Mouse (Mus musculus) heart, embryonic 16.5 days (tissue): ENCODE data around the gene Tpo. TPM values are rescaled to one million over a fixed set of nuclear protein-coding genes. Genes with fewer than 3 reads are reported as not detected.
A peak's percentile ranks its signal among the peaks of the same experiment; 100 is the strongest.

ENCODE experiments used
- ATAC-seq: fragments of 200-750 bp; cut with Nextera tagmentation; replicated peaks from 2 replicates; pipeline ENCODE4 v1.8.0; 2017; ENCODE audit warnings: moderate number of reproducible peaks; ENCODE audit not compliant: insufficient read depth, low FRiP score; ENCODE audit errors: extremely low read depth
- H3K27ac ChIP-seq: fragments of 300-500 bp; sonication (generic); 2 replicates; pipeline ENCODE4 v1.5.1; 2014; ENCODE audit warnings: mild to moderate bottlenecking, low read length, control low read depth, moderate library complexity
- H3K27me3 ChIP-seq: fragments of 300-500 bp; sonication (generic); 2 replicates; pipeline ENCODE4 v1.6.1; 2014; ENCODE audit warnings: low read length, mixed read lengths; ENCODE audit not compliant: control insufficient read depth, insufficient read depth
- H3K36me3 ChIP-seq: fragments of 300-500 bp; sonication (generic); 2 replicates; pipeline ENCODE4 v1.6.1; 2014; ENCODE audit not compliant: control insufficient read depth, insufficient read depth
- H3K4me1 ChIP-seq: fragments of 300-500 bp; sonication (generic); 2 replicates; pipeline ENCODE4 v1.6.1; 2014; ENCODE audit warnings: low read length, mixed read lengths; ENCODE audit not compliant: control insufficient read depth, insufficient read depth
- H3K4me2 ChIP-seq: fragments of 300-500 bp; sonication (generic); 2 replicates; pipeline ENCODE4 v1.6.1; 2014; ENCODE audit warnings: low read depth, mild to moderate bottlenecking, control low read depth, low read length
- H3K4me3 ChIP-seq: fragments of 300-500 bp; sonication (generic); 2 replicates; pipeline ENCODE4 v1.5.1; 2014; ENCODE audit warnings: mild to moderate bottlenecking, control low read depth, low read length
- H3K9ac ChIP-seq: fragments of 300-500 bp; sonication (generic); 2 replicates; pipeline ENCODE4 v1.6.1; 2014; ENCODE audit warnings: low read length, control low read depth
- H3K9me3 ChIP-seq: fragments of 300-500 bp; sonication (generic); replicated peaks from 2 replicates; pipeline ENCODE4 v1.6.1; 2016; ENCODE audit warnings: low read length; ENCODE audit not compliant: control insufficient read depth
- WGBS: fragments of 180-500 bp; shearing (Covaris S2); extraction: QIAGEN DNeasy Blood & Tissue Kit; methylation state at CpG from one replicate; pipeline ENCODE4 v1.1.7; 2014; 5-methylcytosine and 5-hydroxymethylcytosine counted together
- polyA plus RNA-seq: library from polyadenylated mRNA; unstranded; fragments of >200 nt; fragmentation: Nextera tagmentation; extraction: Ambion mirVana; gene quantifications from 2 replicates; pipeline ENCODE4 v1.2.1, GENCODE M21; 2015

The Tpo gene
- polyA plus RNA-seq: not detected in 2 replicates

- ATAC-seq: no peak
Measured at GRCm38 (mm10) chr12:30132524-30132923, at the start of gene Tpo. Gene Tpo (minus strand): TSS chr12:30132624.

GRCm38 (mm10) chr12:30181721-30182120 lies 49.3 kb upstream of the Tpo start:
- 69% methylated on average over 3 of the region's 3 CpGs for WGBS
- ATAC-seq: no peak
- Histone ChIP-seq H3K4me3 (no peak overlapping the region), H3K27me3 (no peaks in the 10 kb centered on the region), H3K9ac (no peak overlapping the region), H3K9me3 (no peaks in the 10 kb centered on the region), H3K4me1 (no peaks in the 10 kb centered on the region), H3K4me2 (no peak overlapping the region), H3K36me3 (no peaks in the 10 kb centered on the region), H3K27ac (no peak overlapping the region)

More at GRCm38 (mm10) chr12:30132524-30132923, at the start of gene Tpo:
- H3K36me3 ChIP-seq: no peaks in the 10 kb centered on the region
- H3K4me2 ChIP-seq: no peak within 1 kb of the TSS
- H3K9ac ChIP-seq: no peak within 1 kb of the TSS
- H3K9me3 ChIP-seq: no peaks in the 10 kb centered on the region
- no peak within 1 kb of the TSS for H3K4me3 ChIP-seq
- no peaks in the 10 kb centered on the region for H3K27me3 ChIP-seq
- no peaks in the 10 kb centered on the region for H3K4me1 ChIP-seq
- no peak within 1 kb of the TSS for H3K27ac ChIP-seq
- 79% methylated on average over 4 of the region's 4 CpGs for WGBS

- H3K4me3 ChIP-seq: no peak overlapping the region
- H3K27ac ChIP-seq: no peak overlapping the region
- ATAC-seq: no peak
- 68% methylated on average over 1 of the region's 1 CpGs for WGBS
- H3K4me2 ChIP-seq: no peak overlapping the region
- no peaks in the 10 kb centered on the region for H3K9me3 ChIP-seq
- no peaks in the 10 kb centered on the region for H3K36me3 ChIP-seq
- no peaks in the 10 kb centered on the region for H3K27me3 ChIP-seq
- no peaks in the 10 kb centered on the region for H3K4me1 ChIP-seq
- H3K9ac ChIP-seq: no peak overlapping the region
Measured at GRCm38 (mm10) chr12:30179623-30180022, 47.2 kb upstream of the Tpo start.

GRCm38 (mm10) chr12:30177966-30178365 lies 45.5 kb upstream of the Tpo start:
- Histone ChIP-seq H3K4me2 (no peak overlapping the region), H3K4me3 (no peak overlapping the region), H3K27ac (no peak overlapping the region), H3K9ac (no peak overlapping the region), H3K27me3 (no peaks in the 10 kb centered on the region), H3K4me1 (no peaks in the 10 kb centered on the region), H3K9me3 (no peaks in the 10 kb centered on the region), H3K36me3 (no peaks in the 10 kb centered on the region)
- no peak for ATAC-seq
- WGBS: 69% methylated on average over 6 of the region's 6 CpGs

GRCm38 (mm10) chr12:30177529-30177928 lies 45.1 kb upstream of the Tpo start:
- Histone ChIP-seq H3K4me3 (no peak overlapping the region), H3K9ac (no peak overlapping the region), H3K27ac (no peak overlapping the region), H3K9me3 (no peaks in the 10 kb centered on the region), H3K4me1 (no peaks in the 10 kb centered on the region), H3K36me3 (no peaks in the 10 kb centered on the region), H3K27me3 (no peaks in the 10 kb centered on the region), H3K4me2 (no peak overlapping the region)
- 81% methylated on average over 2 of the region's 2 CpGs for WGBS
- no peak for ATAC-seq

GRCm38 (mm10) chr12:30168491-30168890 lies 36.1 kb upstream of the Tpo start:
- H3K36me3 ChIP-seq: no peaks in the 10 kb centered on the region
- peaks cover 11% of the 10 kb centered on the region for H3K4me1 ChIP-seq
- WGBS: 47% methylated on average over 3 of the region's 3 CpGs
- H3K4me3 ChIP-seq: no peak overlapping the region
- no peak for ATAC-seq
- no peaks in the 10 kb centered on the region for H3K27me3 ChIP-seq
- H3K27ac ChIP-seq: peak overlapping the region; percentile 75
- H3K9ac ChIP-seq: no peak overlapping the region
- no peaks in the 10 kb centered on the region for H3K9me3 ChIP-seq
- H3K4me2 ChIP-seq: no peak overlapping the region

GRCm38 (mm10) chr12:30164538-30164937 lies 32.1 kb upstream of the Tpo start:
- no peaks in the 10 kb centered on the region for H3K36me3 ChIP-seq
- no peaks in the 10 kb centered on the region for H3K9me3 ChIP-seq
- no peak overlapping the region for H3K27ac ChIP-seq
- H3K9ac ChIP-seq: no peak overlapping the region
- no peaks in the 10 kb centered on the region for H3K27me3 ChIP-seq
- H3K4me3 ChIP-seq: no peak overlapping the region
- H3K4me2 ChIP-seq: no peak overlapping the region
- WGBS: 77% methylated on average over 5 of the region's 5 CpGs
- H3K4me1 ChIP-seq: peaks cover 24% of the 10 kb centered on the region
- ATAC-seq: no peak

GRCm38 (mm10) chr12:30164005-30164404 lies 31.6 kb upstream of the Tpo start:
- Histone ChIP-seq H3K4me2 (no peak overlapping the region), H3K36me3 (no peaks in the 10 kb centered on the region), H3K9ac (no peak overlapping the region), H3K4me1 (peaks cover 28% of the 10 kb centered on the region), H3K9me3 (no peaks in the 10 kb centered on the region), H3K27me3 (no peaks in the 10 kb centered on the region), H3K4me3 (no peak overlapping the region), H3K27ac (no peak overlapping the region)
- ATAC-seq: no peak
- WGBS: 89% methylated on average over 6 of the region's 6 CpGs

GRCm38 (mm10) chr12:30161731-30162406 lies 29.4 kb upstream of the Tpo start:
- no peak overlapping the region for H3K9ac ChIP-seq
- H3K27ac ChIP-seq: no peak overlapping the region
- no peak for ATAC-seq
- H3K4me2 ChIP-seq: no peak overlapping the region
- no peaks in the 10 kb centered on the region for H3K27me3 ChIP-seq
- H3K4me3 ChIP-seq: no peak overlapping the region
- peaks cover 19% of the 10 kb centered on the region for H3K4me1 ChIP-seq
- no peaks in the 10 kb centered on the region for H3K9me3 ChIP-seq
- WGBS: 85% methylated on average over 5 of the region's 5 CpGs
- no peaks in the 10 kb centered on the region for H3K36me3 ChIP-seq
